Mouse (Mus musculus): ENCODE results near the gene Furin. TPM values are rescaled to one million over a fixed set of nuclear protein-coding genes. Genes with fewer than 3 reads are reported as not detected.

The Furin gene
- polyA plus RNA-seq (2015; fragmentation: Nextera tagmentation; extraction: Ambion mirVana): 12.8 and 13.7 TPM in 2 replicates

- Histone ChIP-seq H3K4me1 (peaks cover 33% of the 10 kb centered on the region), H3K36me3 (no peaks in the 10 kb centered on the region), H3K9me3 (no peaks in the 10 kb centered on the region), H3K27ac (peak within 1 kb of the TSS; percentile 92), H3K4me3 (no peak within 1 kb of the TSS), H3K9ac (no peak within 1 kb of the TSS), H3K4me2 (no peak within 1 kb of the TSS), H3K27me3 (no peaks in the 10 kb centered on the region)
- ATAC-seq (ENCODE audit: insufficient number of reproducible peaks, low FRiP score, low TSS enrichment, low read depth): no peak
- 47% methylated on average over 9 of the region's 9 CpGs for WGBS
These were observed at the start of gene Furin for GRCm38 (mm10) chr7:80405188-80405695. Gene Furin, minus strand, starts transcription at chr7:80405436.

- H3K36me3 ChIP-seq: peaks cover 18% of the 10 kb centered on the region; the same call in 1 of the 2 replicates
- 78% methylated on average over 2 of the region's 2 CpGs for WGBS
- H3K27ac ChIP-seq: no peak overlapping the region
These were observed 49.5 kb upstream of the Furin start for GRCm38 (mm10) chr7:80454786-80455185.

GRCm38 (mm10) chr7:80453997-80454396 lies 48.8 kb upstream of the Furin start:
- WGBS: 86% methylated on average over 5 of the region's 5 CpGs
- Histone ChIP-seq H3K9me3 (no peaks in the 10 kb centered on the region), H3K4me2 (no peak overlapping the region), H3K9ac (no peak overlapping the region), H3K27ac (no peak overlapping the region), H3K4me1 (peaks cover 27% of the 10 kb centered on the region), H3K27me3 (no peaks in the 10 kb centered on the region), H3K36me3 (peaks cover 17% of the 10 kb centered on the region; the same call in 1 of the 2 replicates), H3K4me3 (no peak overlapping the region)
- ATAC-seq (ENCODE audit: insufficient number of reproducible peaks, low FRiP score, low TSS enrichment, low read depth): no peak

More at GRCm38 (mm10) chr7:80454786-80455185, 49.5 kb upstream of the Furin start:
- H3K27me3 ChIP-seq: no peaks in the 10 kb centered on the region
- no peak for ATAC-seq (ENCODE audit: insufficient number of reproducible peaks, low FRiP score, low TSS enrichment, low read depth)
- no peak overlapping the region for H3K9ac ChIP-seq
- H3K4me2 ChIP-seq: no peak overlapping the region
- H3K4me3 ChIP-seq: no peak overlapping the region
- no peaks in the 10 kb centered on the region for H3K9me3 ChIP-seq
- H3K4me1 ChIP-seq: peaks cover 27% of the 10 kb centered on the region

- Histone ChIP-seq H3K27ac (no peak overlapping the region), H3K9ac (no peak overlapping the region), H3K4me2 (no peak overlapping the region), H3K36me3 (peaks cover 17% of the 10 kb centered on the region; the same call in 1 of the 2 replicates), H3K9me3 (no peaks in the 10 kb centered on the region), H3K27me3 (no peaks in the 10 kb centered on the region), H3K4me1 (peaks cover 24% of the 10 kb centered on the region), H3K4me3 (no peak overlapping the region)
- no peak for ATAC-seq (ENCODE audit: insufficient number of reproducible peaks, low FRiP score, low TSS enrichment, low read depth)
- 92% methylated on average over 3 of the region's 3 CpGs for WGBS
These were observed 47.9 kb upstream of the Furin start for GRCm38 (mm10) chr7:80453121-80453520.

- H3K27ac ChIP-seq: no peak overlapping the region
- H3K4me1 ChIP-seq: peaks cover 15% of the 10 kb centered on the region
- no peak overlapping the region for H3K9ac ChIP-seq
- H3K27me3 ChIP-seq: no peaks in the 10 kb centered on the region
- WGBS: 84% methylated on average over 5 of the region's 5 CpGs
- no peak overlapping the region for H3K4me3 ChIP-seq
- H3K36me3 ChIP-seq: peaks cover 17% of the 10 kb centered on the region; the same call in 1 of the 2 replicates
- ATAC-seq (ENCODE audit: insufficient number of reproducible peaks, low FRiP score, low TSS enrichment, low read depth): no peak
- H3K9me3 ChIP-seq: no peaks in the 10 kb centered on the region
- no peak overlapping the region for H3K4me2 ChIP-seq
These were observed 47.0 kb upstream of the Furin start for GRCm38 (mm10) chr7:80452241-80452640.

- Histone ChIP-seq H3K4me3 (no peak overlapping the region), H3K4me1 (peaks cover 9% of the 10 kb centered on the region), H3K27ac (no peak overlapping the region), H3K4me2 (no peak overlapping the region), H3K9me3 (no peaks in the 10 kb centered on the region), H3K27me3 (no peaks in the 10 kb centered on the region), H3K9ac (no peak overlapping the region), H3K36me3 (peaks cover 17% of the 10 kb centered on the region; the same call in 1 of the 2 replicates)
- 77% methylated on average over 3 of the region's 3 CpGs for WGBS
- ATAC-seq (ENCODE audit: insufficient number of reproducible peaks, low FRiP score, low TSS enrichment, low read depth): no peak
These were observed 46.5 kb upstream of the Furin start for GRCm38 (mm10) chr7:80451550-80452232.

- no peaks in the 10 kb centered on the region for H3K9me3 ChIP-seq
- no peak overlapping the region for H3K4me2 ChIP-seq
- H3K27me3 ChIP-seq: no peaks in the 10 kb centered on the region
- 54% methylated on average over 4 of the region's 4 CpGs for WGBS
- peaks cover 7% of the 10 kb centered on the region for H3K4me1 ChIP-seq
- no peak overlapping the region for H3K4me3 ChIP-seq
- no peak overlapping the region for H3K27ac ChIP-seq
- H3K36me3 ChIP-seq: peaks cover 17% of the 10 kb centered on the region; the same call in 1 of the 2 replicates
- no peak for ATAC-seq (ENCODE audit: insufficient number of reproducible peaks, low FRiP score, low TSS enrichment, low read depth)
- no peak overlapping the region for H3K9ac ChIP-seq
These were observed 45.1 kb upstream of the Furin start for GRCm38 (mm10) chr7:80450354-80450753.

GRCm38 (mm10) chr7:80449620-80450091 lies 44.4 kb upstream of the Furin start:
- H3K4me1 ChIP-seq: peaks cover 13% of the 10 kb centered on the region
- WGBS: 81% methylated on average over 6 of the region's 6 CpGs
- peaks cover 17% of the 10 kb centered on the region; the same call in 1 of the 2 replicates for H3K36me3 ChIP-seq
- ATAC-seq (ENCODE audit: insufficient number of reproducible peaks, low FRiP score, low TSS enrichment, low read depth): no peak
- no peak overlapping the region for H3K4me2 ChIP-seq
- H3K27me3 ChIP-seq: no peaks in the 10 kb centered on the region
- no peak overlapping the region for H3K9ac ChIP-seq
- no peak overlapping the region for H3K27ac ChIP-seq
- H3K9me3 ChIP-seq: no peaks in the 10 kb centered on the region
- H3K4me3 ChIP-seq: no peak overlapping the region

- 94% methylated on average over 8 of the region's 8 CpGs for WGBS
- Histone ChIP-seq H3K36me3 (peaks cover 6% of the 10 kb centered on the region; the same call in 1 of the 2 replicates), H3K27ac (no peak overlapping the region), H3K4me3 (no peak overlapping the region), H3K4me2 (no peak overlapping the region), H3K27me3 (no peaks in the 10 kb centered on the region), H3K4me1 (peaks cover 29% of the 10 kb centered on the region), H3K9me3 (no peaks in the 10 kb centered on the region), H3K9ac (no peak overlapping the region)
- ATAC-seq (ENCODE audit: insufficient number of reproducible peaks, low FRiP score, low TSS enrichment, low read depth): no peak
These were observed 42.1 kb upstream of the Furin start for GRCm38 (mm10) chr7:80447336-80447735.

- 60% methylated on average over 7 of the region's 7 CpGs for WGBS
- ATAC-seq (ENCODE audit: insufficient number of reproducible peaks, low FRiP score, low TSS enrichment, low read depth): no peak
These were observed 41.1 kb upstream of the Furin start for GRCm38 (mm10) chr7:80446221-80446878.

GRCm38 (mm10) chr7:80445492-80445891 lies 40.3 kb upstream of the Furin start:
- H3K4me3 ChIP-seq: no peak overlapping the region
- no peak overlapping the region for H3K9ac ChIP-seq
- H3K9me3 ChIP-seq: no peaks in the 10 kb centered on the region
- WGBS: 32% methylated on average over 6 of the region's 6 CpGs
- no peak overlapping the region for H3K4me2 ChIP-seq
- no peaks in the 10 kb centered on the region for H3K36me3 ChIP-seq
- peaks cover 39% of the 10 kb centered on the region for H3K4me1 ChIP-seq
- H3K27ac ChIP-seq: no peak overlapping the region
- ATAC-seq (ENCODE audit: insufficient number of reproducible peaks, low FRiP score, low TSS enrichment, low read depth): no peak
- H3K27me3 ChIP-seq: no peaks in the 10 kb centered on the region

More at GRCm38 (mm10) chr7:80446221-80446878, 41.1 kb upstream of the Furin start:
- H3K9me3 ChIP-seq: no peaks in the 10 kb centered on the region
- H3K27me3 ChIP-seq: no peaks in the 10 kb centered on the region
- no peak overlapping the region for H3K27ac ChIP-seq
- no peak overlapping the region for H3K4me3 ChIP-seq
- no peaks in the 10 kb centered on the region for H3K36me3 ChIP-seq
- no peak overlapping the region for H3K9ac ChIP-seq
- peaks cover 36% of the 10 kb centered on the region for H3K4me1 ChIP-seq
- no peak overlapping the region for H3K4me2 ChIP-seq
